Mouse (Mus musculus) heart, embryonic 14.5 days (tissue): Measurements from ENCODE around the gene Pmvk. TPM values are rescaled to one million over a fixed set of nuclear protein-coding genes. Genes with fewer than 3 reads are reported as not detected.

Experiments
- ATAC-seq: fragments of 200-750 bp; cut with Nextera tagmentation; 2 replicates; pipeline ENCODE4 v1.8.0; 2017; ENCODE audit warnings: low read depth, moderate TSS enrichment; ENCODE audit not compliant: insufficient number of reproducible peaks, insufficient read depth, low FRiP score
- H3K27ac ChIP-seq, 2 experiments: fragments of 200-500 bp in 1 of 2; fragments of 300-500 bp in 1 of 2; sonication (generic) in 1 of 2; replicated peaks in 1 of 2; 2 replicates each; pipeline ENCODE4 v1.5.1; 2012 to 2014; ENCODE audit warnings: low read depth in 2 of 2, low read length in 2 of 2, control low read depth in 1 of 2, mild to moderate bottlenecking in 1 of 2, mixed read lengths in 1 of 2; ENCODE audit not compliant: control insufficient read depth in 1 of 2, insufficient read depth in 1 of 2
- H3K27me3 ChIP-seq: fragments of 300-500 bp; sonication (generic); 2 replicates; pipeline ENCODE4 v1.6.1; 2014; ENCODE audit warnings: mild to moderate bottlenecking, low read length, control low read depth; ENCODE audit not compliant: control insufficient read depth, insufficient read depth
- H3K36me3 ChIP-seq: fragments of 300-500 bp; sonication (generic); 2 replicates; pipeline ENCODE4 v1.6.1; 2014; ENCODE audit warnings: mild to moderate bottlenecking, control low read depth, low read length, mixed read lengths; ENCODE audit not compliant: control insufficient read depth, insufficient read depth
- H3K4me1 ChIP-seq, 2 experiments: fragments of 200-500 bp in 1 of 2; fragments of 300-500 bp in 1 of 2; sonication (generic) in 1 of 2; 2 replicates each; pipeline ENCODE4 v1.6.1; 2012 to 2014; ENCODE audit warnings: low read length in 2 of 2, control low read depth in 1 of 2, mixed read lengths in 1 of 2; ENCODE audit not compliant: control insufficient read depth in 2 of 2, insufficient read depth in 2 of 2
- H3K4me2 ChIP-seq: fragments of 300-500 bp; sonication (generic); 2 replicates; pipeline ENCODE4 v1.6.1; 2014; ENCODE audit warnings: mild to moderate bottlenecking, low read length
- H3K4me3 ChIP-seq, 2 experiments: fragments of 200-500 bp in 1 of 2; fragments of 300-500 bp in 1 of 2; sonication (generic) in 1 of 2; 2 replicates each; pipeline ENCODE4 v1.5.1; 2012 to 2014; ENCODE audit warnings: low read length in 2 of 2, mild to moderate bottlenecking in 2 of 2, control low read depth in 1 of 2, low read depth in 1 of 2, moderate library complexity in 1 of 2; ENCODE audit not compliant: control insufficient read depth in 1 of 2, insufficient read depth in 1 of 2
- H3K9ac ChIP-seq: fragments of 300-500 bp; sonication (generic); 2 replicates; pipeline ENCODE4 v1.6.1; 2014; ENCODE audit warnings: mild to moderate bottlenecking, low read length
- H3K9me3 ChIP-seq: fragments of 300-500 bp; sonication (generic); 2 replicates; pipeline ENCODE4 v1.6.1; 2016; ENCODE audit warnings: low read length, control low read depth; ENCODE audit not compliant: control insufficient read depth
- WGBS: fragments of 180-500 bp; shearing (Covaris S2); extraction: QIAGEN DNeasy Blood & Tissue Kit; methylation state at CpG from one replicate; pipeline ENCODE4 v1.1.7; 2014; 5-methylcytosine and 5-hydroxymethylcytosine counted together
- polyA plus RNA-seq: library from polyadenylated mRNA; unstranded; fragments of >200 nt; fragmentation: Nextera tagmentation; extraction: Ambion mirVana; gene quantifications from 2 replicates; pipeline ENCODE4 v1.2.1, GENCODE M21; 2014

Pmvk gene
- polyA plus RNA-seq, 1 experiment from 2014 or later, result 56.8 TPM

- H3K9me3 ChIP-seq, result no peaks in the 10 kb centered on the region
- peak overlapping the region; percentile 79 for H3K9ac ChIP-seq
- peaks cover 33% of the 10 kb centered on the region for H3K36me3 ChIP-seq
- whole genome bisulfite sequencing, result 31% methylated on average over 2 of the region's 2 CpGs
- H3K4me2 ChIP-seq, result peak overlapping the region; percentile 84
- H3K4me3 ChIP-seq, result peak overlapping the region; percentile 59 to 75; a peak in 3 of 4 replicates
- ATAC-seq, result no peak
- no peaks in the 10 kb centered on the region for H3K27me3 ChIP-seq
- peak overlapping the region; percentile 52 to 86; a peak in 3 of 4 replicates for H3K27ac ChIP-seq
- peaks cover 14 to 35% of the 10 kb centered on the region in 2 experiments for H3K4me1 ChIP-seq
These were observed 37.2 kb upstream of the Pmvk start for GRCm38 (mm10) chr3:89417131-89417530.

DNA sequence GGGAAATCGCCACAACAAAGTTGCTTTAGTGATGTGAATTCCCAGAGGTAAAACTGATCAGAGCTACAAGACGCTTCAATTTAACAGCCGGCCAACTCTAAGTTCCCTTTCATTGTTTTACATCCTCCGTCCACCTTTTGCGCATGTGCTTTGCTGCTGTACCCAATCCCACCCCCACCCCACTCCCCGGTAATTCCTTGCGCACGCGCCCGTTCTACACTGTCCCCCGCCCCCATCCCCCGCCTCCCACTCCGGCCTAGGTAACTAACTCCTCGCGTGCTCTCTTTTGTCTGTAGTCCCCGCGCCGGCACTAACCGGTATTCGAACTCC, 36.5 kb upstream of the Pmvk start:
- peak; percentile 13; the same call in 1 of the 2 replicates for ATAC-seq
- under 1% methylated on average over 20 of the region's 20 CpGs for WGBS
- H3K36me3 ChIP-seq, result peaks cover 33% of the 10 kb centered on the region
- no peaks in the 10 kb centered on the region for H3K9me3 ChIP-seq
- H3K4me2 ChIP-seq, result peak overlapping the region; percentile 84
- peak overlapping the region; percentile 59 to 75 for H3K4me3 ChIP-seq
- peaks cover 14 to 40% of the 10 kb centered on the region in 2 experiments for H3K4me1 ChIP-seq
- H3K9ac ChIP-seq, result peak overlapping the region; percentile 79
- H3K27me3 ChIP-seq, result no peaks in the 10 kb centered on the region
- peak overlapping the region; percentile 81 to 86 for H3K27ac ChIP-seq

- H3K4me2 ChIP-seq, result peak within 1 kb of the TSS; percentile 87
- under 1% methylated on average over 39 of the region's 39 CpGs for WGBS
- H3K4me1 ChIP-seq, result peaks cover 14 to 41% of the 10 kb centered on the region in 2 experiments
- peak within 1 kb of the TSS; percentile 91 to 99 for H3K27ac ChIP-seq
- no peaks in the 10 kb centered on the region for H3K9me3 ChIP-seq
- peak within 1 kb of the TSS; percentile 84 for H3K9ac ChIP-seq
- H3K4me3 ChIP-seq, result peak within 1 kb of the TSS; percentile 59 to 75
- peaks cover 33% of the 10 kb centered on the region for H3K36me3 ChIP-seq
- peak; percentile 89 for ATAC-seq
- H3K27me3 ChIP-seq, result no peaks in the 10 kb centered on the region
These were observed 36.0 kb upstream of the Pmvk start, which contains the start of the genes Cks1b and Shc1 for GRCm38 (mm10) chr3:89418170-89418860. Gene Cks1b (minus strand): TSS chr3:89418383. Gene Shc1 (plus strand): TSS chr3:89418443.

DNA sequence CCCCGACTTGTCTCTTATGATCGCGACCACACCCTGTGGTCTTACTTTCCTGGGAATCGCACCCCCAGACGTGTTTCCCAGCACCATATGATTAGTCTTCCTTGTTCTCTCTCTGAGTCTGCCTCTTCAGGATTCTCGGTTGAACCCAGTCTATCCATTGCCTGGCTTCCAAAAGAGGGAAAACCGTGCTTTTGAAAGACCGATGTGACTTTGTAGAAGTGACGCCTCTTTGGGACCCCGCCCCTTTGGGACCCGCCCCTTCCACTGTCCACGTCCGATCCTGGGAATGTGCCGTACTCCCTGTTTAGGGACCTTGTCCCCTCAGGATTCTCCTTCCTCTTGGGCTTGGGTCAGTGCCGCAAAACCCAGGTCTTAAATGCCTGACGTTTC, 35.5 kb upstream of the Pmvk start:
- 0% methylated on average over 16 of the region's 16 CpGs for WGBS
- ATAC-seq, result no peak
- Histone ChIP-seq H3K4me3 (peak overlapping the region; percentile 59 to 75), H3K27me3 (no peaks in the 10 kb centered on the region), H3K9ac (peak overlapping the region; percentile 84), H3K4me2 (peak overlapping the region; percentile 87), H3K36me3 (peaks cover 36% of the 10 kb centered on the region), H3K9me3 (no peaks in the 10 kb centered on the region), H3K4me1 (peaks cover 14 to 41% of the 10 kb centered on the region in 2 experiments), H3K27ac (peak overlapping the region; percentile 91 to 99)

DNA sequence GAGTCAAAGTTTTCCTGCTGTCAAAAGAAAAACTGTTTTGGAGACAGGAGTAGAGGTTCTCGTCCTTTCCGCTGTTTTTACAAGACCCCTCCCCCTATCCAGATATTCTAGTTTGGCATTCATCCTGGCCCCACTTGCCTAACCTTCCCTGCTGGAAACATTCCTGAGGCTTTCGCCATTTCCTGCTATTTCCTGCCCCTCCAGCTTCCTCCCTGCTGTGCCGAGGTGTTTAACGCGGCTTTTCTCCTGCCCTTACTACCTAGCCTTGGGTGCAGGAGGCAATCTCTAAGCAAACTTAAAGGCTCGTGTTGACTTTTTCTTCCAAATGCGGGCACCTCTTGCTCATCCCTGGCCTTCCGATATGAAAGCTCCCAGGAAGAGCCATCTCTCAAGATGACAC, 34.8 kb upstream of the Pmvk start:
- no peaks in the 10 kb centered on the region for H3K27me3 ChIP-seq
- H3K9me3 ChIP-seq, result no peaks in the 10 kb centered on the region
- peak overlapping the region; percentile 91 to 99 for H3K27ac ChIP-seq
- H3K4me3 ChIP-seq, result peak overlapping the region; percentile 59 to 75
- H3K9ac ChIP-seq, result peak overlapping the region; percentile 84
- 0% methylated on average over 9 of the region's 9 CpGs for WGBS
- H3K4me1 ChIP-seq, result peaks cover 14 to 41% of the 10 kb centered on the region in 2 experiments
- H3K4me2 ChIP-seq, result peak overlapping the region; percentile 87
- ATAC-seq, result no peak
- peaks cover 36% of the 10 kb centered on the region for H3K36me3 ChIP-seq

- Histone ChIP-seq H3K27me3 (no peaks in the 10 kb centered on the region), H3K4me2 (peak overlapping the region; percentile 87), H3K36me3 (peaks cover 36% of the 10 kb centered on the region), H3K9ac (peak overlapping the region; percentile 84), H3K9me3 (no peaks in the 10 kb centered on the region), H3K27ac (peak overlapping the region; percentile 91 to 99), H3K4me3 (peak overlapping the region; percentile 59 to 75), H3K4me1 (peaks cover 14 to 41% of the 10 kb centered on the region in 2 experiments)
- no peak for ATAC-seq
- 8% methylated on average over 3 of the region's 3 CpGs for whole genome bisulfite sequencing
These were observed 34.4 kb upstream of the Pmvk start for GRCm38 (mm10) chr3:89419981-89420380.

DNA sequence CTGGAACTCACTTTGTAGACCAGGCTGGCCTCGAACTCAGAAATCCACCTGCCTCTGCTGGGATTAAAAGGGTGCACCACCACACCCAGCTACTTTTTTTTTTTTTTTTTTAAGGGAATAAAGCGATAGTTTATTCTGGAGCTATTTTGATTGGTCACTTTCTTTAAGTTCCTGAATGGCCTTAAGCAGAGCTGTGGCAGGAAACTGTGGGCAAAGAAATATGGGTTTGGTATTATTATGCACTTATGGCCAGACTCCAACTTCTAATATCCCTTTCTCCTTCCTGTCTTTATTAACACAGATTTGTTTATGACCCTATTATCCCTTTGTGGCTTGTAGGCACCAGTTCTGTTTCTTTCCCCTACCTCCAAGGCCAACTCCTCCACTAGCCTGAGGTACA, 33.9 kb upstream of the Pmvk start:
- H3K4me2 ChIP-seq, result peak overlapping the region; percentile 87
- H3K27me3 ChIP-seq, result no peaks in the 10 kb centered on the region
- H3K9me3 ChIP-seq, result no peaks in the 10 kb centered on the region
- peaks cover 14 to 41% of the 10 kb centered on the region in 2 experiments for H3K4me1 ChIP-seq
- WGBS, result 40% methylated on average over 2 of the region's 2 CpGs
- peak overlapping the region in 1 of 2 experiments; percentile 75; a peak in 2 of 4 replicates for H3K4me3 ChIP-seq
- no peak for ATAC-seq
- peaks cover 36% of the 10 kb centered on the region for H3K36me3 ChIP-seq
- peak overlapping the region; percentile 44 for H3K9ac ChIP-seq
- H3K27ac ChIP-seq, result peak overlapping the region; percentile 82 to 99
